Mouse (Mus musculus) thymus, adult 2 months (tissue): ENCODE measurements around the gene Washc2.
"Not testable (repeated sequence)": the region's sequence is repeated elsewhere in the genome, so short reads cannot be mapped to it uniquely, and the experiment has no call there.

Experiments used
- CTCF ChIP-seq: fragments of 200-500 bp; IDR thresholded peaks from 2 replicates; pipeline ENCODE4 v1.5.1; 2012; ENCODE audit warnings: mild to moderate bottlenecking, control low read depth, low read length, moderate library complexity, borderline replicate concordance; ENCODE audit not compliant: control insufficient read depth, poor library complexity, insufficient read depth; ENCODE audit errors: extremely low read depth
- POLR2A ChIP-seq: fragments of 200-500 bp; IDR thresholded peaks from 2 replicates; pipeline ENCODE4 v1.6.1; 2012; ENCODE audit warnings: mild to moderate bottlenecking, low read length, control low read depth, moderate library complexity; ENCODE audit not compliant: control insufficient read depth, poor library complexity, insufficient read depth; ENCODE audit errors: extremely low read depth

DNA sequence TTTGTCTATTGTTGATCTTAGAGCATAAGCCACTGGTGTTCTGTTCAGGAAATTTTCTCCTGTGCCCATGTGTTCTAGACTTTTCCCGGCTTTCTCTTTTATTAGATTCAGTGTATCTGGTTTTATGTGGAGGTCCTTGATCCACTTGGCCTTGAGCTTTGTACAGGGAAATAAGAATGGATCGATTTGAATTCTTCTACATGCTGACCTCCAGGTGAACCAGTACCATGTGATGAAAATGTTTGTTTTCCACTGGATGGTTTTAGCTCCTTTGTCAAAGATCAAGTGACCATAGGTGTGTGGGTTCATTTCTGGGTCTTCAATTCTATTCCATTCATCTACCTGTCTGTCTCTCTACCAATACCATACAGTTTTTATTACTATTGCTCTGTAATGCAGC lies 27.0 kb downstream of the Washc2 start:
- not testable (repeated sequence) for TF ChIP-seq POLR2A, CTCF
